Mouse (Mus musculus) stomach, postnatal 0 days (tissue): ENCODE results near the gene Tma7.

Source experiments
- CTCF ChIP-seq: IDR thresholded peaks from 2 replicates; pipeline ENCODE4 v1.5.1; 2016; ENCODE audit warnings: antibody characterized with exemption, low read depth, mild to moderate bottlenecking, moderate library complexity
- EP300 ChIP-seq: optimal IDR thresholded peaks from 2 replicates; pipeline ENCODE3; 2016; ENCODE audit warnings: antibody characterized with exemption

GRCm38 (mm10) chr9:109051651-109052489 is 30.5 kb downstream of the Tma7 start:
- TF ChIP-seq CTCF, result no peak
- TF ChIP-seq EP300, result no peak
